Mouse (Mus musculus): ENCODE measurements around the gene Gm20806. TPM values are rescaled to one million over a fixed set of nuclear protein-coding genes. Genes with fewer than 3 reads are reported as not detected.
"Not testable (repeated sequence)": the region's sequence is repeated elsewhere in the genome, so short reads cannot be mapped to it uniquely, and the experiment has no call there.

The Gm20806 gene
- not detected for total RNA-seq (2022)

GRCm38 (mm10) chrY:78837956-78838355, at the start of gene Gm20806:
Gene Gm20806 (minus strand): TSS chrY:78838056.
- not testable (repeated sequence) for DNase-seq (ENCODE audit: low spot score)

All from heart, adult 8-10 months (tissue).